Mouse (Mus musculus): ENCODE measurements around the gene Pfkfb4.

Pfkfb4 gene

GRCm38 (mm10) chr9:108991428-108992084, at the start of gene Pfkfb4:
TSS of gene Pfkfb4 (plus strand) at chr9:108991778.
- DNase-seq = peak; percentile 99

- no peak for DNase-seq
These were observed 46.5 kb upstream of the Pfkfb4 start for GRCm38 (mm10) chr9:108945111-108945510.

- DNase-seq = no peak
These were observed 46.0 kb upstream of the Pfkfb4 start for GRCm38 (mm10) chr9:108945608-108946007.

- peak; percentile 52 for DNase-seq
These were observed 42.2 kb upstream of the Pfkfb4 start for GRCm38 (mm10) chr9:108949231-108949966.

- peak; percentile 50 for DNase-seq
These were observed 41.4 kb upstream of the Pfkfb4 start for GRCm38 (mm10) chr9:108949967-108950728.

- DNase-seq = no peak
These were observed 38.4 kb upstream of the Pfkfb4 start, which contains the start of gene Col7a1 for GRCm38 (mm10) chr9:108953081-108953636. TSS of gene Col7a1 (plus strand) at chr9:108953586.

- DNase-seq = no peak
These were observed 36.3 kb upstream of the Pfkfb4 start for GRCm38 (mm10) chr9:108955241-108955640.

GRCm38 (mm10) chr9:108955846-108956245, 35.7 kb upstream of the Pfkfb4 start:
- no peak for DNase-seq

- DNase-seq = no peak
These were observed 28.0 kb upstream of the Pfkfb4 start for GRCm38 (mm10) chr9:108963577-108963976.

GRCm38 (mm10) chr9:108964338-108964737, 27.2 kb upstream of the Pfkfb4 start:
- DNase-seq = no peak

GRCm38 (mm10) chr9:108970623-108971022, 21.0 kb upstream of the Pfkfb4 start:
- no peak for DNase-seq

- DNase-seq = no peak
These were observed 15.1 kb upstream of the Pfkfb4 start for GRCm38 (mm10) chr9:108976483-108976882.

GRCm38 (mm10) chr9:108977966-108978365, 13.6 kb upstream of the Pfkfb4 start:
- DNase-seq = no peak

GRCm38 (mm10) chr9:108982498-108982897, 9.1 kb upstream of the Pfkfb4 start:
- no peak for DNase-seq

GRCm38 (mm10) chr9:108983209-108983608, 8.4 kb upstream of the Pfkfb4 start:
- DNase-seq = no peak

- DNase-seq = no peak
These were observed 5.9 kb upstream of the Pfkfb4 start, which contains the start of gene Ucn2 for GRCm38 (mm10) chr9:108985710-108986109. TSS of gene Ucn2 (plus strand) at chr9:108986010.

GRCm38 (mm10) chr9:108987704-108988350, 3.8 kb upstream of the Pfkfb4 start:
- DNase-seq = no peak

- DNase-seq = peak; percentile 35
These were observed 1.6 kb upstream of the Pfkfb4 start for GRCm38 (mm10) chr9:108989802-108990461.

GRCm38 (mm10) chr9:108990462-108990820, 1.1 kb upstream of the Pfkfb4 start:
- DNase-seq = peak; percentile 52

GRCm38 (mm10) chr9:108992085-108992469, 499 bp downstream of the Pfkfb4 start:
- DNase-seq = no peak

- DNase-seq = peak; percentile 55
These were observed 1.2 kb downstream of the Pfkfb4 start for GRCm38 (mm10) chr9:108992620-108993361.

Measured in cerebellum, adult 9-10 months (tissue).